Mouse (Mus musculus): ENCODE results near the gene Mad1l1. TPM values are rescaled to one million over a fixed set of nuclear protein-coding genes. Genes with fewer than 3 reads are reported as not detected.
A peak's percentile ranks its signal among the peaks of the same experiment; 100 is the strongest.

Gene Mad1l1
- polyA plus RNA-seq, 1 experiment, result 302 TPM

- Histone ChIP-seq H3K4me1 (ENCODE audit: control insufficient read depth, insufficient read depth, low read length) (peaks cover 23% of the 10 kb centered on the region), H3K4me3 (ENCODE audit: insufficient read depth, low read depth, low read length) (no peak overlapping the region), H3K27ac (ENCODE audit: insufficient read depth, low read depth, low read length) (no peak overlapping the region)
- TF ChIP-seq POLR2A (IDR thresholded peaks at IDR 0.05; ENCODE audit: insufficient read depth, low read depth, low read length) (no peak), CTCF (IDR thresholded peaks at IDR 0.05; ENCODE audit: insufficient read depth, low read depth, low read length) (no peak)
- WGBS, result 91% methylated on average over 4 of the region's 4 CpGs
Measured at GRCm38 (mm10) chr5:140186351-140186750, 135.0 kb downstream of the Mad1l1 start.

GRCm38 (mm10) chr5:140185757-140186156 is 135.6 kb downstream of the Mad1l1 start:
- Histone ChIP-seq H3K4me3 (ENCODE audit: insufficient read depth, low read depth, low read length) (no peak overlapping the region), H3K27ac (ENCODE audit: insufficient read depth, low read depth, low read length) (no peak overlapping the region), H3K4me1 (ENCODE audit: control insufficient read depth, insufficient read depth, low read length) (peaks cover 19% of the 10 kb centered on the region)
- TF ChIP-seq POLR2A (IDR thresholded peaks at IDR 0.05; ENCODE audit: insufficient read depth, low read depth, low read length) (no peak), CTCF (IDR thresholded peaks at IDR 0.05; ENCODE audit: insufficient read depth, low read depth, low read length) (no peak)
- 98% methylated on average over 6 of the region's 6 CpGs for WGBS

- peak overlapping the region; percentile 23; the same call in 1 of the 2 replicates for H3K27ac ChIP-seq (ENCODE audit: insufficient read depth, low read depth, low read length)
- peaks cover 12% of the 10 kb centered on the region for H3K4me1 ChIP-seq (ENCODE audit: control insufficient read depth, insufficient read depth, low read length)
- no peak overlapping the region for H3K4me3 ChIP-seq (ENCODE audit: insufficient read depth, low read depth, low read length)
- WGBS, result 37% methylated on average over 7 of the region's 7 CpGs
- TF ChIP-seq POLR2A (IDR thresholded peaks at IDR 0.05; ENCODE audit: insufficient read depth, low read depth, low read length), result no peak
- TF ChIP-seq CTCF (IDR thresholded peaks at IDR 0.05; ENCODE audit: insufficient read depth, low read depth, low read length), result no peak
Measured at GRCm38 (mm10) chr5:140183387-140183786, 138.0 kb downstream of the Mad1l1 start.

- 98% methylated on average over 4 of the region's 4 CpGs for WGBS
- Histone ChIP-seq H3K4me1 (ENCODE audit: control insufficient read depth, insufficient read depth, low read length) (peaks cover 18% of the 10 kb centered on the region), H3K4me3 (ENCODE audit: insufficient read depth, low read depth, low read length) (no peak overlapping the region), H3K27ac (ENCODE audit: insufficient read depth, low read depth, low read length) (no peak overlapping the region)
- no peak for TF ChIP-seq POLR2A (IDR thresholded peaks at IDR 0.05; ENCODE audit: insufficient read depth, low read depth, low read length)
- no peak for TF ChIP-seq CTCF (IDR thresholded peaks at IDR 0.05; ENCODE audit: insufficient read depth, low read depth, low read length)
Measured at GRCm38 (mm10) chr5:140182351-140182750, 139.0 kb downstream of the Mad1l1 start.

- TF ChIP-seq POLR2A (IDR thresholded peaks at IDR 0.05; ENCODE audit: insufficient read depth, low read depth, low read length), result no peak
- TF ChIP-seq CTCF (IDR thresholded peaks at IDR 0.05; ENCODE audit: insufficient read depth, low read depth, low read length), result no peak
- Histone ChIP-seq H3K4me3 (ENCODE audit: insufficient read depth, low read depth, low read length) (no peak overlapping the region), H3K4me1 (ENCODE audit: control insufficient read depth, insufficient read depth, low read length) (peaks cover 18% of the 10 kb centered on the region), H3K27ac (ENCODE audit: insufficient read depth, low read depth, low read length) (no peak overlapping the region)
- WGBS, result 97% methylated on average over 5 of the region's 5 CpGs
Measured at GRCm38 (mm10) chr5:140180016-140180415, 141.3 kb downstream of the Mad1l1 start.

GRCm38 (mm10) chr5:140178058-140178690 is 143.2 kb downstream of the Mad1l1 start:
- TF ChIP-seq POLR2A (IDR thresholded peaks at IDR 0.05; ENCODE audit: insufficient read depth, low read depth, low read length) (no peak), CTCF (IDR thresholded peaks at IDR 0.05; ENCODE audit: insufficient read depth, low read depth, low read length) (no peak)
- Histone ChIP-seq H3K27ac (ENCODE audit: insufficient read depth, low read depth, low read length) (no peak overlapping the region), H3K4me1 (ENCODE audit: control insufficient read depth, insufficient read depth, low read length) (peaks cover 21% of the 10 kb centered on the region), H3K4me3 (ENCODE audit: insufficient read depth, low read depth, low read length) (no peak overlapping the region)
- WGBS, result 53% methylated on average over 10 of the region's 10 CpGs

- 95% methylated on average over 8 of the region's 8 CpGs for WGBS
- H3K4me1 ChIP-seq (ENCODE audit: control insufficient read depth, insufficient read depth, low read length), result peaks cover 18% of the 10 kb centered on the region
- TF ChIP-seq POLR2A (IDR thresholded peaks at IDR 0.05; ENCODE audit: insufficient read depth, low read depth, low read length) (no peak), CTCF (IDR thresholded peaks at IDR 0.05; ENCODE audit: insufficient read depth, low read depth, low read length) (no peak)
Measured at GRCm38 (mm10) chr5:140177582-140177981, 143.8 kb downstream of the Mad1l1 start.

GRCm38 (mm10) chr5:140176370-140176769 is 145.0 kb downstream of the Mad1l1 start:
- Histone ChIP-seq H3K4me1 (ENCODE audit: control insufficient read depth, insufficient read depth, low read length) (peaks cover 18% of the 10 kb centered on the region), H3K27ac (ENCODE audit: insufficient read depth, low read depth, low read length) (no peak overlapping the region), H3K4me3 (ENCODE audit: insufficient read depth, low read depth, low read length) (no peak overlapping the region)
- TF ChIP-seq CTCF (IDR thresholded peaks at IDR 0.05; ENCODE audit: insufficient read depth, low read depth, low read length) (no peak), POLR2A (IDR thresholded peaks at IDR 0.05; ENCODE audit: insufficient read depth, low read depth, low read length) (no peak)
- 93% methylated on average over 3 of the region's 3 CpGs for WGBS

More at GRCm38 (mm10) chr5:140177582-140177981, 143.8 kb downstream of the Mad1l1 start:
- Histone ChIP-seq H3K27ac (ENCODE audit: insufficient read depth, low read depth, low read length) (no peak overlapping the region), H3K4me3 (ENCODE audit: insufficient read depth, low read depth, low read length) (no peak overlapping the region)

- H3K27ac ChIP-seq (ENCODE audit: insufficient read depth, low read depth, low read length), result no peak overlapping the region
- 91% methylated on average over 14 of the region's 14 CpGs for WGBS
- H3K4me3 ChIP-seq (ENCODE audit: insufficient read depth, low read depth, low read length), result no peak overlapping the region
- TF ChIP-seq CTCF (IDR thresholded peaks at IDR 0.05; ENCODE audit: insufficient read depth, low read depth, low read length) (no peak), POLR2A (IDR thresholded peaks at IDR 0.05; ENCODE audit: insufficient read depth, low read depth, low read length) (no peak)
- peaks cover 18% of the 10 kb centered on the region for H3K4me1 ChIP-seq (ENCODE audit: control insufficient read depth, insufficient read depth, low read length)
Measured at GRCm38 (mm10) chr5:140174814-140175490, 146.4 kb downstream of the Mad1l1 start.
